Mouse (Mus musculus) heart, embryonic 11.5 days (tissue): ENCODE data around the gene Soga1. TPM values are rescaled to one million over a fixed set of nuclear protein-coding genes. Genes with fewer than 3 reads are reported as not detected.

Experiments used
- ATAC-seq: fragments of 200-750 bp; cut with Nextera tagmentation; replicated peaks from 2 replicates; pipeline ENCODE4 v1.8.0; 2017; ENCODE audit warnings: moderate library complexity; ENCODE audit not compliant: insufficient number of reproducible peaks, low FRiP score, low TSS enrichment
- H3K27ac ChIP-seq: fragments of 300-500 bp; sonication (generic); 2 replicates; pipeline ENCODE4 v1.5.1; 2014; ENCODE audit warnings: mild to moderate bottlenecking, low read depth, low read length
- H3K27me3 ChIP-seq: fragments of 300-500 bp; sonication (generic); 2 replicates; pipeline ENCODE4 v1.6.1; 2014; ENCODE audit warnings: mild to moderate bottlenecking, low read length, mixed read lengths; ENCODE audit not compliant: control insufficient read depth, insufficient read depth
- H3K36me3 ChIP-seq: fragments of 300-500 bp; sonication (generic); 2 replicates; pipeline ENCODE4 v1.6.1; 2014; ENCODE audit warnings: mild to moderate bottlenecking, low read length, moderate library complexity, mixed read lengths; ENCODE audit not compliant: control insufficient read depth, insufficient read depth
- H3K4me1 ChIP-seq: fragments of 300-500 bp; sonication (generic); 2 replicates; pipeline ENCODE4 v1.6.1; 2014; ENCODE audit warnings: low read length; ENCODE audit not compliant: control insufficient read depth, insufficient read depth
- H3K4me2 ChIP-seq: fragments of 300-500 bp; sonication (generic); 2 replicates; pipeline ENCODE4 v1.6.1; 2014; ENCODE audit warnings: mild to moderate bottlenecking, moderate library complexity
- H3K4me3 ChIP-seq: fragments of 300-500 bp; sonication (generic); 2 replicates; pipeline ENCODE4 v1.5.1; 2014; ENCODE audit warnings: low read depth, low read length
- H3K9ac ChIP-seq: fragments of 300-500 bp; sonication (generic); 2 replicates; pipeline ENCODE4 v1.6.1; 2014; ENCODE audit warnings: mild to moderate bottlenecking, low read depth, low read length, moderate library complexity
- H3K9me3 ChIP-seq: fragments of 300-500 bp; sonication (generic); replicated peaks from 2 replicates; pipeline ENCODE4 v1.6.1; 2016; ENCODE audit warnings: low read length; ENCODE audit not compliant: control insufficient read depth
- WGBS: fragments of 180-500 bp; shearing (Covaris S2); extraction: QIAGEN DNeasy Blood & Tissue Kit; methylation state at CpG from one replicate; pipeline ENCODE4 v1.1.7; 2014; ENCODE audit not compliant: insufficient replicate concordance; 5-methylcytosine and 5-hydroxymethylcytosine counted together
- polyA plus RNA-seq: library from polyadenylated mRNA; unstranded; fragments of >200 nt; fragmentation: Nextera tagmentation; extraction: Ambion mirVana; gene quantifications from 2 replicates; pipeline ENCODE4 v1.2.1, GENCODE M21; 2014

Gene Soga1
- polyA plus RNA-seq, 1 experiment from 2014 or later = 3.6 TPM

DNA sequence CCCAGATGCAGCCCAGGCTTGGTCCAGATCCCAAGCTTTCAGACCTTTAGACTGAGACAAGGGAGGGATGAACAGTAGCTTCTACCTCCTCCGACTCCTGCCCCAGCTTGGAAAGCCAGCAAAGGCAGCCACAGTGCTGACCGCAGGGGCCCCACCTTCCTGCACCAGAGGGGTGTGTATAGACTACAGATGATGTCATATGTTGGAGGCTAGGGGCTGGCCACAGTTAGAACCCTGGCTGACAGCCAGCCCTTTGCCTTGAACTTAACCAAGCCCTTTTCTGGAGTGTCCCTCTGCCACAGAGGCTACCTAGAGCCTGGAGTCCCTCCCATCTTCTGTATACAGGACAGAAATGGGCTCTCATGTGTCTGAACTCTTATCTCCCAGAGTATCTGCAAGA, 7.5 kb downstream of the Soga1 start:
- Histone ChIP-seq H3K27me3 (no peaks in the 10 kb centered on the region), H3K27ac (peak overlapping the region; percentile 83), H3K4me3 (no peak overlapping the region), H3K36me3 (no peaks in the 10 kb centered on the region; the same call in 1 of the 2 replicates), H3K9ac (peak overlapping the region; percentile 43; the same call in 1 of the 2 replicates), H3K4me2 (peak overlapping the region; percentile 45), H3K9me3 (no peaks in the 10 kb centered on the region), H3K4me1 (peaks cover 94% of the 10 kb centered on the region)
- 29% methylated on average over 2 of the region's 2 CpGs for WGBS
- peak; percentile 48; the same call in 1 of the 2 replicates for ATAC-seq

DNA sequence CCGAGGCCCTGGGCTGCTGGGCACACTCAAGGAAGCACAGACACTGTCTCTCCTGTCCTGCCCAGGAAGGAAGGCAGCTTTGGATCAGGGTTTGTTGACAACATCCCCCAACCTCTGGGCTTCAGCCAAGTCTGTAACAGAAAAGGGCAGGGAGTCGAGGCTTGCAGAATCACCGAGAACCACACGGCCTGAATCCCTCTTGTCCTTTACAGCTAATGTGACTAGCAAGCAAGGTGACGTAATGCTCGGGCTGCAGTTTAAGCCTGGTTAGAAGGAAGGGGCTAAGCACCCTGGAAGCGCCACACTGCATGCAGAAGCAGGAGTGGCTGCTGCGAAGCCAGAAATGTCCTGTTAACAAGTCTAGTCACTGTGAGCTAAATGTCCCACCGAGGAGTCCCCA, 8.7 kb downstream of the Soga1 start:
- peak overlapping the region; percentile 25 for H3K4me2 ChIP-seq
- peak overlapping the region; percentile 43 for H3K9ac ChIP-seq
- 30% methylated on average over 9 of the region's 9 CpGs for WGBS
- H3K9me3 ChIP-seq = no peaks in the 10 kb centered on the region
- H3K36me3 ChIP-seq = no peaks in the 10 kb centered on the region; the same call in 1 of the 2 replicates
- ATAC-seq = no peak
- H3K27me3 ChIP-seq = no peaks in the 10 kb centered on the region
- H3K4me1 ChIP-seq = peaks cover 90% of the 10 kb centered on the region
- H3K27ac ChIP-seq = peak overlapping the region; percentile 83
- no peak overlapping the region for H3K4me3 ChIP-seq

GRCm38 (mm10) chr2:157069755-157070315, 9.2 kb downstream of the Soga1 start:
- H3K9ac ChIP-seq = no peak overlapping the region; the same call in 1 of the 2 replicates
- no peak overlapping the region for H3K4me3 ChIP-seq
- 45% methylated on average over 3 of the region's 3 CpGs for WGBS
- H3K27ac ChIP-seq = peak overlapping the region; percentile 83
- H3K27me3 ChIP-seq = no peaks in the 10 kb centered on the region
- no peak for ATAC-seq
- H3K4me2 ChIP-seq = no peak overlapping the region
- no peaks in the 10 kb centered on the region for H3K9me3 ChIP-seq
- no peaks in the 10 kb centered on the region; the same call in 1 of the 2 replicates for H3K36me3 ChIP-seq
- H3K4me1 ChIP-seq = peaks cover 90% of the 10 kb centered on the region

- Histone ChIP-seq H3K4me3 (no peak overlapping the region), H3K36me3 (no peaks in the 10 kb centered on the region; the same call in 1 of the 2 replicates), H3K27ac (peak overlapping the region; percentile 83), H3K9me3 (no peaks in the 10 kb centered on the region), H3K4me2 (no peak overlapping the region), H3K4me1 (peaks cover 87% of the 10 kb centered on the region), H3K27me3 (no peaks in the 10 kb centered on the region), H3K9ac (peak overlapping the region; percentile 39; the same call in 1 of the 2 replicates)
- WGBS = 42% methylated on average over 3 of the region's 3 CpGs
- ATAC-seq = no peak
Measured at GRCm38 (mm10) chr2:157069355-157069735, 9.7 kb downstream of the Soga1 start.

GRCm38 (mm10) chr2:157068701-157069354, 10.2 kb downstream of the Soga1 start:
- Histone ChIP-seq H3K4me2 (no peak overlapping the region), H3K27me3 (no peaks in the 10 kb centered on the region), H3K4me3 (no peak overlapping the region), H3K4me1 (peaks cover 86% of the 10 kb centered on the region), H3K36me3 (no peaks in the 10 kb centered on the region; the same call in 1 of the 2 replicates), H3K27ac (peak overlapping the region; percentile 83), H3K9ac (peak overlapping the region; percentile 39; the same call in 1 of the 2 replicates), H3K9me3 (no peaks in the 10 kb centered on the region)
- no peak for ATAC-seq
- 73% methylated on average over 14 of the region's 14 CpGs for WGBS

DNA sequence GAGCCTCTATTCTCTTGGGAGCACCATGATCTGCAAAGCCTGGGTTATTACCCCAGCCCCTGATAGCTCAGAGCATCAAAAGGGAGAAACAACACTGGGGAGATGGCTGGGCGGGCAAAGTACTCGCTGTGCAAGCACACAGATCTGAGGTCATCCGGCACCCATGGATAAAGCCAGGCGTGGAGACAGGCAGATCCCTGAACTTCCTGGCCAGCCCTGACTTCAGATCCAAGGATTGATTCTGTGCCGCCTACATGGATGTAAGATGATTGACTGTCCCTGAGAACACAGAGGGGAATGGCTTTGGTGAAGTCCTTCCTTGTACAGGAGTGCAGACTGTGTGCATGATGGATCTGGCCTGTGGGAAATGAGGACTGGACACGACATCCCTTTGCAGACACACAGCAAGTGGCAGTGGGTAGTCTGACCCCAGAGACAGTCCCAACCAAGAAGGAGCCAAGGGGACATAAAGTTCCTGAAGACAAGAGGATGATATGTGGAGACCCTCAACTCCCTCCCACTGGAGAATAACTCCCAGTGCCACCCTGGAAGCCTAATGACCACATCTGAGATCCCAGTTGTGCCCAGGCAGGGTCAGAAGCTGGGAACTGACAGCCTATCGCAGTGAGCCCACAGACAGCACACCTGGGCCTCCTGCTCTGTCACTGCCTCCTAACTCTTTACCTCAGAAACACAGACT, 12.2 kb downstream of the Soga1 start:
- Histone ChIP-seq H3K9ac (0 out of 2 replicates have a peak overlapping the region, but pooled peaks have one; percentile 17), H3K4me1 (peaks cover 70% of the 10 kb centered on the region), H3K4me2 (no peak overlapping the region), H3K27me3 (no peaks in the 10 kb centered on the region), H3K4me3 (no peak overlapping the region), H3K36me3 (no peaks in the 10 kb centered on the region), H3K27ac (no peak overlapping the region), H3K9me3 (no peaks in the 10 kb centered on the region)
- WGBS = 72% methylated on average over 7 of the region's 7 CpGs
- no peak for ATAC-seq

DNA sequence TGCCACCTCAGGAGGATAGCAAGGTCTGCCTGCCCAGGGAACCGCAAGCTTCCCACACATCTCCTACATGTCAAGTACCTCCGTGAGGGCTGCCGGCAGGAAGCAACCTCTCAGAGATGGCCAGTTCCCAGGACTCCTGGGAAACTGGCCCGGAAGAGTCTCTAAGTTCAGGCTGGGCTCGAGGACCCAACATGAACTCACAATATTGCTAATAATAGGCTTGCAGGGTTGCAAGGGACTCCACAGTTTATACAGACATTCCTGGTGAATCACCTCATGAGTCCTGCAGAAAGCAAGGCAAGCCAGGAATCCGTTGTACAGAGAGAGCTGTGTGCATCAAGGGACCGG, 13.2 kb downstream of the Soga1 start:
- 38% methylated on average over 7 of the region's 7 CpGs for WGBS

DNA sequence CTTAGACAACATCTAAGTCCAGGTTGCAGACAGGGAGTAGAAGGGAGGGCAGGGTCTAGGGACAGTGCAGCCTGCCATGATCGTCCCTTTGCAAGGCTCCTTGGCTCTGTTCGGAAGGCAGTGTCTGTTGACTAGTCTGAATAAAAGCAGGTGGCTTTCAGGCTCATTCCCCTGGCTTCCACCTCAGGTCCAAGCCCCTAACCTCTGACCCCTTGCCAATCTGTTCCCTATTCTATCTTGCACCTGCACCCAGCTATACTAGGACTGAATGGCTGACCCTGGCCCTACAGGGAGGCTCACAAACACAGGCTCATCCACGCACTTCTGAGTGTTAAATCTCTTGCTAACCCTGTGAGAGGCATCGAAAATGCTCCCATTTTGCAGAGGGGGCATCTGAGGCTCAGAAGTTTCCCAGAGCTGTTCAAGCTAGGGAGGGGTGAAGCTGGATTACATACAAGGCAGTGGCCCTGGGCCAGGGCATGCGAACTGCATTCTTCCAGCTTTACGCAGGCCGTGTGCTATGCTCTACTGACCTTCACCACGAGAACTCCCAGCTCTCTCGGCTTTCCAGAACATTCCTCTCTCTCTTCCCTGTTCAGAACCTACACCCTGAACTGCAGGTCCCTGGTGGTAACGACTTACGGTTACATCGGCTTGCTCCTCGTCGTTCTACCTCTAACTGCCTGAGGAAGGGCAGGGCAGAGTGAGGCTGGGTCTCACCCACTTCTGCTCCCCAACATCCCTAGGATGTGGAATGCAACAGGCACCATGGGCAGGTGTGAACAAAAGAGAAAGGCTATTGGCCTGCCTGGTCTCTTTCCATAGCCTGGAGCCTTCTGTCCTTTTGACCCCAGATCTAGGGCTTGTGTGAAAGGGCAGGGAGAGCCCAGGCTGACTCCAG, 13.8 kb downstream of the Soga1 start:
- ATAC-seq = no peak
- no peak overlapping the region for H3K9ac ChIP-seq
- no peak overlapping the region for H3K4me2 ChIP-seq

More for the DNA sequence above, 13.2 kb downstream of the Soga1 start:
- no peaks in the 10 kb centered on the region for H3K9me3 ChIP-seq
- peak overlapping the region; percentile 65 for H3K27ac ChIP-seq
- H3K36me3 ChIP-seq = no peaks in the 10 kb centered on the region
- no peak for ATAC-seq
- H3K27me3 ChIP-seq = no peaks in the 10 kb centered on the region
- no peak overlapping the region for H3K4me3 ChIP-seq
- no peak overlapping the region for H3K9ac ChIP-seq
- H3K4me2 ChIP-seq = no peak overlapping the region
- peaks cover 60% of the 10 kb centered on the region for H3K4me1 ChIP-seq

More for the DNA sequence above, 13.8 kb downstream of the Soga1 start:
- Histone ChIP-seq H3K36me3 (no peaks in the 10 kb centered on the region), H3K9me3 (no peaks in the 10 kb centered on the region), H3K27me3 (no peaks in the 10 kb centered on the region), H3K27ac (peak overlapping the region; percentile 65), H3K4me3 (no peak overlapping the region), H3K4me1 (peaks cover 54% of the 10 kb centered on the region)
- WGBS = 73% methylated on average over 14 of the region's 14 CpGs
